Mouse (Mus musculus): ENCODE results near the gene Naip5. TPM values are rescaled to one million over a fixed set of nuclear protein-coding genes. Genes with fewer than 3 reads are reported as not detected.
"Not testable (repeated sequence)": the region's sequence is repeated elsewhere in the genome, so short reads cannot be mapped to it uniquely, and the experiment has no call there.

Gene Naip5
- polyA plus RNA-seq, 1 experiment from 2014 or later = 0.32 TPM

GRCm38 (mm10) chr13:100210540-100210939, 35.6 kb downstream of the Naip5 start:
- Histone ChIP-seq H3K9me3 (ENCODE audit: control insufficient read depth, low read depth, low read length) (no peaks in the 10 kb centered on the region), H3K36me3 (ENCODE audit: control insufficient read depth, insufficient read depth, low read length) (no peaks in the 10 kb centered on the region), H3K9ac (replicated peaks; ENCODE audit: low read depth, low read length) (no peak overlapping the region), H3K4me1 (ENCODE audit: control insufficient read depth, insufficient read depth, low read length) (no peaks in the 10 kb centered on the region), H3K27me3 (ENCODE audit: control insufficient read depth, insufficient read depth, low read length) (no peaks in the 10 kb centered on the region), H3K27ac (ENCODE audit: low read length) (no peak overlapping the region), H3K4me2 (replicated peaks; ENCODE audit: low read depth, low read length) (no peak overlapping the region), H3K4me3 (ENCODE audit: low read depth, low read length) (no peak overlapping the region)
- no peak for ATAC-seq (ENCODE audit: insufficient number of reproducible peaks, insufficient read depth, low FRiP score, low read depth)
- WGBS = 25% methylated on average over 8 of the region's 8 CpGs

GRCm38 (mm10) chr13:100203319-100203718, 42.8 kb downstream of the Naip5 start:
- no peak for ATAC-seq (ENCODE audit: insufficient number of reproducible peaks, insufficient read depth, low FRiP score, low read depth)
- Histone ChIP-seq H3K9ac (replicated peaks; ENCODE audit: low read depth, low read length) (no peak overlapping the region), H3K4me2 (replicated peaks; ENCODE audit: low read depth, low read length) (no peak overlapping the region), H3K27ac (ENCODE audit: low read length) (no peak overlapping the region), H3K4me3 (ENCODE audit: low read depth, low read length) (no peak overlapping the region), H3K4me1 (ENCODE audit: control insufficient read depth, insufficient read depth, low read length) (no peaks in the 10 kb centered on the region), H3K36me3 (ENCODE audit: control insufficient read depth, insufficient read depth, low read length) (no peaks in the 10 kb centered on the region), H3K9me3 (ENCODE audit: control insufficient read depth, low read depth, low read length) (no peaks in the 10 kb centered on the region), H3K27me3 (ENCODE audit: control insufficient read depth, insufficient read depth, low read length) (no peaks in the 10 kb centered on the region)
- WGBS = 81% methylated on average over 1 of the region's 1 CpGs

DNA sequence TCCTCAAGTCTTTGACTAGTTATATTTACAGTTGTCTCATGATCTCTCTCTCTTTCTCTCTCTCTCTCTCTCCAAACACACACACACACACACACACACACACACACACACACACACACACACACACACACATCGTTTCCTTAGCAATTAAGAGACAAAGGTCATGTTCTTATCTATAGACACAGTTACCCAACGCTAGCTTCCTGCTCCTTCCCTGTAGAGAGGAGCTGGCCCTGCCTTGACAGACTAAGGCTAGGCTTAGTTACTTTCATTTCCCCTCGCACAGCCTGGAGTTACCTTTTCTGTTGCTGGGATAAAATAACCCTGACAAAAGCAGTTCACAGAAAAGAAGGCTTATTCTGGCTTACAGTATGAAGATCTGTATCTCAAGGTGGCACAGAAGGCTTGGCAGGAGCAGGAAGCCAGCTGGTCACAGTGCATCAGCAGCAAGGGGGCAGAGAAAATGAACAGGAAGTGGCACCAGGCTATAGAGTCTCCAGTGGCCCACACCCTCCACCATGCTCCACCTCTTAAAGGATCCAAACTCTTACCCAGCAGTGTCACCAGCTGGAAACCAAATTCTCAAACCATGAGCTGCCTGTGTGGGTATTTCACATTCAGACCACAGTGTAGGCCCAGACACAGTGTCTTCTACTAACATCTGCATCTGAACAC, 44.3 kb downstream of the Naip5 start, which contains the start of gene Naip2:
Naip2 (minus strand) TSS at position 434 of the 675 bp plus-strand sequence.
- not testable (repeated sequence) for H3K4me1 ChIP-seq (ENCODE audit: control insufficient read depth, insufficient read depth, low read length); H3K4me3 ChIP-seq (ENCODE audit: low read depth, low read length); ATAC-seq (ENCODE audit: insufficient number of reproducible peaks, insufficient read depth, low FRiP score, low read depth); H3K36me3 ChIP-seq (ENCODE audit: control insufficient read depth, insufficient read depth, low read length); H3K27me3 ChIP-seq (ENCODE audit: control insufficient read depth, insufficient read depth, low read length); H3K9me3 ChIP-seq (ENCODE audit: control insufficient read depth, low read depth, low read length); H3K4me2 ChIP-seq (replicated peaks; ENCODE audit: low read depth, low read length); H3K27ac ChIP-seq (ENCODE audit: low read length); H3K9ac ChIP-seq (replicated peaks; ENCODE audit: low read depth, low read length)
- 43% methylated on average over 3 of the region's 3 CpGs for WGBS

DNA sequence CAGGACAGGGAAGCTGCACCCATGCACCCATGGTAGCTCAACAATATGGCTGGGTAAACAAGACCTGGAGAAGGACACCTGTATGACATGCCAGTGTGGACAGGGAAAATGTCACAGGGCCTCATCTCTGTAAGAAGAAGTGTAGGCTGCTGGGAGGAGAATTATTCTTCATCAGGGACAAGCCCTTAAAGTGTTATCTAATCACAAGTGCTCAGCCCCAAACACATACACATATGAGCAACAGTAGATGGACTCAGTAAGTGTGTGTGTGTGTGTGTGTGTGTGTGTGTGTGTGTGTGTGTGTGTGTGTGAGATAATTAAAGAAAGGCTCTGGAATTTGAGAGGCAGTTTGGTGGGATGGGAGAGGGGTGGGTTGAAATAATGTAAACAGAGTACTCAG, 45.3 kb downstream of the Naip5 start:
- Histone ChIP-seq H3K4me2 (replicated peaks; ENCODE audit: low read depth, low read length) (no peak overlapping the region), H3K36me3 (ENCODE audit: control insufficient read depth, insufficient read depth, low read length) (no peaks in the 10 kb centered on the region), H3K9me3 (ENCODE audit: control insufficient read depth, low read depth, low read length) (no peaks in the 10 kb centered on the region), H3K4me1 (ENCODE audit: control insufficient read depth, insufficient read depth, low read length) (no peaks in the 10 kb centered on the region), H3K9ac (replicated peaks; ENCODE audit: low read depth, low read length) (no peak overlapping the region), H3K27ac (ENCODE audit: low read length) (no peak overlapping the region), H3K27me3 (ENCODE audit: control insufficient read depth, insufficient read depth, low read length) (no peaks in the 10 kb centered on the region), H3K4me3 (ENCODE audit: low read depth, low read length) (no peak overlapping the region)
- no peak for ATAC-seq (ENCODE audit: insufficient number of reproducible peaks, insufficient read depth, low FRiP score, low read depth)

DNA sequence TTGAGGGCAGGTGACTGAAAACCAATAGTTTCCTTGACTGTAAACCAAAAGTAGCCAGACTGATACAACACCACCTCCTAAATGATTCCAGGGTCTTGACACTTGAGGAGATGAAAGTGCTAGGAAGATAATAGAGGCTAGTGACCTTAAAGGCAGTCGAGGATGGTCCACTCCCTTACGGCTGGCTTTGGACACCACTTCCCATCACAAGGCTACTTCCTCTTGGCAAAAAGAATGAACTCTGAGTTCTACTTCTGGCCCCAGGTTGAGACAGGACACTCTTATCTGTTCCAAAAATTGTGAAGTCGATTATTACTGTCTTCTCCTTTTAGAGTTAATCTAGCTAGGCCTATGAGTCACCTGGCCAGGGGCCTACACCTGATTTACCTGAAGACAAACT, 50.7 kb downstream of the Naip5 start:
- no peaks in the 10 kb centered on the region for H3K4me1 ChIP-seq (ENCODE audit: control insufficient read depth, insufficient read depth, low read length)
- no peaks in the 10 kb centered on the region for H3K27me3 ChIP-seq (ENCODE audit: control insufficient read depth, insufficient read depth, low read length)
- no peak overlapping the region for H3K9ac ChIP-seq (replicated peaks; ENCODE audit: low read depth, low read length)
- no peak overlapping the region for H3K4me2 ChIP-seq (replicated peaks; ENCODE audit: low read depth, low read length)
- H3K9me3 ChIP-seq (ENCODE audit: control insufficient read depth, low read depth, low read length) = no peaks in the 10 kb centered on the region
- H3K4me3 ChIP-seq (ENCODE audit: low read depth, low read length) = no peak overlapping the region
- no peak overlapping the region for H3K27ac ChIP-seq (ENCODE audit: low read length)
- no peak for ATAC-seq (ENCODE audit: insufficient number of reproducible peaks, insufficient read depth, low FRiP score, low read depth)
- H3K36me3 ChIP-seq (ENCODE audit: control insufficient read depth, insufficient read depth, low read length) = no peaks in the 10 kb centered on the region
- WGBS = 78% methylated on average over 3 of the region's 3 CpGs

GRCm38 (mm10) chr13:100183111-100183510, 63.0 kb downstream of the Naip5 start:
- not testable (repeated sequence) for H3K4me3 ChIP-seq (ENCODE audit: low read depth, low read length); ATAC-seq (ENCODE audit: insufficient number of reproducible peaks, insufficient read depth, low FRiP score, low read depth); H3K36me3 ChIP-seq (ENCODE audit: control insufficient read depth, insufficient read depth, low read length); H3K4me1 ChIP-seq (ENCODE audit: control insufficient read depth, insufficient read depth, low read length); H3K27me3 ChIP-seq (ENCODE audit: control insufficient read depth, insufficient read depth, low read length); H3K4me2 ChIP-seq (replicated peaks; ENCODE audit: low read depth, low read length); H3K9me3 ChIP-seq (ENCODE audit: control insufficient read depth, low read depth, low read length); H3K9ac ChIP-seq (replicated peaks; ENCODE audit: low read depth, low read length); H3K27ac ChIP-seq (ENCODE audit: low read length)

DNA sequence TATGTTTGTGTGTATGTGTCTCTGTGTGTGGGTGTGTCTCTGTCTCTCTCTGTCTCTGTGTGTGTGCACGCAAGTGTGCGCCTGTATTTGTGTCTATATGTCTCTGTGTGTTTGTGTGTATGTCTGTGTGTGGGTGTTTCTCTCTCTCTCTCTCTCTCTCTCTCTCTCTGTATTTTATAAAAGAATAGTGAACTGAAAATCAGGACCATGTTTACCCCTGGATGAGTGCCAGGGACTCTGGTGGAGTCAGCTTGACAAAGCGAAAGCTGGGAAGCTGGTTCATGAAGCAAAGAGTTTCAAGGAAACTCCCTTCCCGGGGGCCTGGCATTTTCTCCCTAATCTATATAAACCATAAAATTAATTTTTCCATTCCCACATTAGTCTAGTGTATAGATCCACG, 71.8 kb downstream of the Naip5 start:
- not testable (repeated sequence) for H3K4me3 ChIP-seq (ENCODE audit: low read depth, low read length); H3K27me3 ChIP-seq (ENCODE audit: control insufficient read depth, insufficient read depth, low read length); H3K9me3 ChIP-seq (ENCODE audit: control insufficient read depth, low read depth, low read length); H3K4me2 ChIP-seq (replicated peaks; ENCODE audit: low read depth, low read length); ATAC-seq (ENCODE audit: insufficient number of reproducible peaks, insufficient read depth, low FRiP score, low read depth); H3K4me1 ChIP-seq (ENCODE audit: control insufficient read depth, insufficient read depth, low read length); H3K27ac ChIP-seq (ENCODE audit: low read length); H3K36me3 ChIP-seq (ENCODE audit: control insufficient read depth, insufficient read depth, low read length); H3K9ac ChIP-seq (replicated peaks; ENCODE audit: low read depth, low read length)
- WGBS = 66% methylated on average over 3 of the region's 5 CpGs

DNA sequence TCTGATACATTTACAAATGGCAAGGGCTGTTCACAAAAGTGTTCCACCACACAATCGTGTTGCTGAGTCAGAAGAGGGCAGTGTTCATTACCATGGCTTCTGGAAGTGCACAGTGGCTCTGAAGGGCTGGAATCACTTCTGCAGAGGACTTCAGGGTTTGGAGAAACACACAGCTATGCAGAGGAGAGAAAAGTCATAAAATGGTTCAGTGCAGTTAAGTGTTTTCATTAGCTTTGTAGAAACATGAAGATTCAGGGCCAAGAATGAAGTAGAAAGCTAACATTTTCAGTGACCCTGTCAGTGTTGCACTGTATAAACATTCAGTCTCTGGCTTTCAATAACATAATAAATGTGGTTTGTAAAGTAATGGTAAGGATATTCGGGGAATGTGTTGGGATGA, 79.7 kb downstream of the Naip5 start:
- H3K9me3 ChIP-seq (ENCODE audit: control insufficient read depth, low read depth, low read length); H3K27ac ChIP-seq (ENCODE audit: low read length); H3K4me2 ChIP-seq (replicated peaks; ENCODE audit: low read depth, low read length); H3K9ac ChIP-seq (replicated peaks; ENCODE audit: low read depth, low read length); H3K36me3 ChIP-seq (ENCODE audit: control insufficient read depth, insufficient read depth, low read length); ATAC-seq (ENCODE audit: insufficient number of reproducible peaks, insufficient read depth, low FRiP score, low read depth); H3K27me3 ChIP-seq (ENCODE audit: control insufficient read depth, insufficient read depth, low read length); H3K4me1 ChIP-seq (ENCODE audit: control insufficient read depth, insufficient read depth, low read length); H3K4me3 ChIP-seq (ENCODE audit: low read depth, low read length): not testable (repeated sequence)
- 72% methylated on average over 2 of the region's 2 CpGs for WGBS

DNA sequence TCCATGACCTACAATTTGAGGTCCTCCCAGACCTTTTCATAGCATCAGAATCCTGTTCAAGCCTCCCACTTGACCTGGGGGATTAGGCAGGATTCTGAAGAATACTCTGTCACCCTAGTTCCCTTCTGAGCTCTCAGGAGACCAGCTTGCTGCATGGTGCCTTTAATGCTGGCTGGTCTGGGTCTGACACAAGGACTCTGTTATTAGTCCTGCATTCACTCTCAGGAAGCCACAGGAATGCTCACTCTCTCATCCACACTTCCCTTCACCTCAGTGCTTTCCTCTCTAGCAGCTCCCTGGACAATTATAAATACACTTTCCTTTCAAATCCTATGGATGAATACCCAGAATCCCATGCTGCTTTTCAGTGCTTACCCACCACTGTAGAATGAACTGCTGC, 83.7 kb downstream of the Naip5 start:
- not testable (repeated sequence) for ATAC-seq (ENCODE audit: insufficient number of reproducible peaks, insufficient read depth, low FRiP score, low read depth); H3K9me3 ChIP-seq (ENCODE audit: control insufficient read depth, low read depth, low read length); H3K9ac ChIP-seq (replicated peaks; ENCODE audit: low read depth, low read length); H3K4me2 ChIP-seq (replicated peaks; ENCODE audit: low read depth, low read length); H3K27ac ChIP-seq (ENCODE audit: low read length); H3K4me1 ChIP-seq (ENCODE audit: control insufficient read depth, insufficient read depth, low read length); H3K27me3 ChIP-seq (ENCODE audit: control insufficient read depth, insufficient read depth, low read length); H3K4me3 ChIP-seq (ENCODE audit: low read depth, low read length); H3K36me3 ChIP-seq (ENCODE audit: control insufficient read depth, insufficient read depth, low read length)
